In the genomic region with DNA sequence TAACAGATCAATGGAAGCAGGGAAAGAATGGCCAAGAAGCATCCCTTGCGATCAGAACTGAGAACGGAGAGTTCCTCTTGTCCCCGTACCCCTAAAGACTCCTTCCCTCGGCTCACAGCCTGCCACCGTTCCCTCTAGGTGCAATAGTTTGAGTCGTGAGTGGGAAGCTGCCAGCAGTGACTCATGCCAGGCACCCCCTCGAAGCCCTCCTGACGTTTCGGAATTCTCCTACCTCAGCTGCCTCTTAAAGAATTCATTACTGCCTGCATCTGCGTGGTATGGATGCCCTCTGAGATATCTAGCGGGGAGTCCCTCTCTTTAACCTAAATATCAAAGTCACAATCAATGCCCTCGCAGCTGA, we compare ENCODE assay signal across 13 mouse cellular contexts.
DNase-seq lines count a peak whose midpoint lies in the region; ATAC-seq and TF ChIP-seq lines count a peak whose summit lies in the region.
"Had no signal": no experiment of that assay in that cellular context is flagged by ENCODE, and none has a peak within 500 bp of the region (broad histone marks: within the 10 kb centered on the region; RNA-seq: fewer than 3 reads in every experiment).

No protein-coding gene starts in this region.

- no peaks in the 10 kb centered on the region for H3K27me3 ChIP-seq in kidney, embryonic 14.5 days (ENCODE audit: control insufficient read depth, insufficient read depth, low read length)
- H3K27me3 ChIP-seq in kidney, adult 2 months (replicated peaks; ENCODE audit: control insufficient read depth, insufficient read depth, low read length), result no peaks in the 10 kb centered on the region
- H3K27me3 ChIP-seq in neural tube, embryonic 12.5 days (replicated peaks), result no peaks in the 10 kb centered on the region
- no peaks in the 10 kb centered on the region for H3K27me3 ChIP-seq in stomach, postnatal 0 days (ENCODE audit: control insufficient read depth, insufficient read depth, low read length)

- WGBS in kidney, embryonic 14.5 days, result 75% methylated on average over 12 of the region's 12 CpGs
- WGBS in kidney, adult 2 months, result 76% methylated on average over 12 of the region's 12 CpGs
- WGBS in neural tube, embryonic 12.5 days, result 68% methylated on average over 12 of the region's 12 CpGs
- 73% methylated on average over 12 of the region's 12 CpGs for WGBS in stomach, postnatal 0 days

- intact Hi-C loops in left cerebral cortex, adult 2 months (cut with DNase I), result loop anchor here (5.0 kb wide), 1 partner anchor 64 kb away; no protein-coding TSS in a partner anchor

- H3K9ac ChIP-seq in kidney, embryonic 14.5 days (ENCODE audit: low read depth, low read length), result no peak overlapping the region
- no peak overlapping the region for H3K9ac ChIP-seq in neural tube, embryonic 12.5 days
- no peak overlapping the region for H3K9ac ChIP-seq in stomach, postnatal 0 days (ENCODE audit: low read length)

- DNase-seq in kidney, adult 2 months, result no peak
- DNase-seq in frontal cortex, adult 2 months (ENCODE audit: extremely low spot score in 1 of 2, low spot score in 1 of 2), result peak; percentile 33 to 70
- DNase-seq in left cerebral cortex, adult 2 months (ENCODE audit: extremely low spot score in 1 of 2, low spot score in 2 of 2), result peak; percentile 42 to 45
- DNase-seq in MN1 (ENCODE audit: low spot score), result no peak
- no peak for DNase-seq in lung, postnatal 14 days
- no peak for DNase-seq in stomach, postnatal 0 days (ENCODE audit: low spot score)
- DNase-seq: cerebellum, postnatal 14 days; kidney, postnatal 25 days; thymus, postnatal 36 days had no signal

- H3K4me1 ChIP-seq in kidney, embryonic 14.5 days (ENCODE audit: control insufficient read depth, insufficient read depth, low read length), result no peaks in the 10 kb centered on the region
- H3K4me1 ChIP-seq in kidney, adult 2 months (ENCODE audit: control insufficient read depth, insufficient read depth, low read length), result no peaks in the 10 kb centered on the region
- peaks cover 14% of the 10 kb centered on the region for H3K4me1 ChIP-seq in neural tube, embryonic 12.5 days
- H3K4me1 ChIP-seq in stomach, postnatal 0 days (replicated peaks; ENCODE audit: control insufficient read depth, insufficient read depth), result no peaks in the 10 kb centered on the region

- no peak for TF ChIP-seq EP300 in stomach, postnatal 0 days (optimal IDR thresholded peaks at IDR 0.05)

- TF ChIP-seq CTCF in kidney, adult 2 months (conservative IDR thresholded peaks at IDR 0.05; ENCODE audit: insufficient read depth, insufficient read length, low read depth, low read length), result no peak
- no peak for TF ChIP-seq CTCF in left cerebral cortex, adult 2 months (IDR thresholded peaks at IDR 0.05)
- TF ChIP-seq CTCF in stomach, postnatal 0 days (IDR thresholded peaks at IDR 0.05; ENCODE audit: low read depth), result no peak

- no peak for TF ChIP-seq POLR2A in kidney, adult 2 months (IDR thresholded peaks at IDR 0.05; ENCODE audit: low read depth, low read length)

- H3K4me3 ChIP-seq in kidney, embryonic 14.5 days (ENCODE audit: low read length), result no peak overlapping the region
- H3K4me3 ChIP-seq in kidney, adult 2 months (ENCODE audit: insufficient read depth, low read depth, low read length), result no peak overlapping the region
- H3K4me3 ChIP-seq in left cerebral cortex, adult 2 months, result no peak overlapping the region
- no peak overlapping the region for H3K4me3 ChIP-seq in neural tube, embryonic 12.5 days
- H3K4me3 ChIP-seq in stomach, postnatal 0 days (ENCODE audit: low read depth, low read length), result no peak overlapping the region
- H3K4me3 ChIP-seq: heart, embryonic 10.5 days; limb, embryonic 10.5 days had no signal

- no peaks in the 10 kb centered on the region for H3K36me3 ChIP-seq in kidney, embryonic 14.5 days (ENCODE audit: control insufficient read depth, insufficient read depth, low read length)
- no peaks in the 10 kb centered on the region for H3K36me3 ChIP-seq in kidney, adult 2 months (ENCODE audit: control insufficient read depth, insufficient read depth, low read length)
- H3K36me3 ChIP-seq in neural tube, embryonic 12.5 days, result no peaks in the 10 kb centered on the region
- no peaks in the 10 kb centered on the region for H3K36me3 ChIP-seq in stomach, postnatal 0 days (ENCODE audit: control insufficient read depth, insufficient read depth, low read length)
- H3K36me3 ChIP-seq: heart, embryonic 10.5 days; limb, embryonic 10.5 days had no signal

- H3K27ac ChIP-seq in kidney, embryonic 14.5 days (ENCODE audit: low read depth, low read length), result no peak overlapping the region
- H3K27ac ChIP-seq in kidney, adult 2 months (ENCODE audit: insufficient read depth, low read depth, low read length), result no peak overlapping the region
- H3K27ac ChIP-seq in left cerebral cortex, adult 2 months, result no peak overlapping the region
- H3K27ac ChIP-seq in neural tube, embryonic 12.5 days, result no peak overlapping the region
- H3K27ac ChIP-seq in stomach, postnatal 0 days (replicated peaks), result no peak overlapping the region
- H3K27ac ChIP-seq: heart, embryonic 10.5 days; limb, embryonic 10.5 days had no signal

- no peak for ATAC-seq in kidney, embryonic 14.5 days (ENCODE audit: low FRiP score, low TSS enrichment)
- no peak for ATAC-seq in neural tube, embryonic 12.5 days (ENCODE audit: low FRiP score, low read depth)
- ATAC-seq in stomach, postnatal 0 days (ENCODE audit: low FRiP score, low TSS enrichment), result no peak

- no peaks in the 10 kb centered on the region for H3K9me3 ChIP-seq in kidney, embryonic 14.5 days (ENCODE audit: control insufficient read depth, low read length)
- H3K9me3 ChIP-seq in neural tube, embryonic 12.5 days, result no peaks in the 10 kb centered on the region
- H3K9me3 ChIP-seq in stomach, postnatal 0 days (ENCODE audit: control insufficient read depth, low read length), result no peaks in the 10 kb centered on the region
- H3K9me3 ChIP-seq: heart, embryonic 10.5 days; limb, embryonic 10.5 days had no signal

- peak overlapping the region; percentile 21; the same call in 1 of the 2 replicates for H3K4me2 ChIP-seq in kidney, embryonic 14.5 days (replicated peaks; ENCODE audit: low read depth, low read length)
- H3K4me2 ChIP-seq in neural tube, embryonic 12.5 days (replicated peaks), result peak overlapping the region; percentile 42
- no peak overlapping the region for H3K4me2 ChIP-seq in stomach, postnatal 0 days (replicated peaks; ENCODE audit: low read depth)

Comparison
In these comparisons a context has a peak if more than half of its experiments do, and no peak if none do; other contexts are left out.
1. DNase-seq: peak in frontal cortex, adult 2 months (2 of 2) and left cerebral cortex, adult 2 months (2 of 2); none in kidney, adult 2 months (single experiment), MN1 (single experiment), lung, postnatal 14 days (single experiment) and stomach, postnatal 0 days (single experiment).